Mouse (Mus musculus): ENCODE measurements at regions not wholly inside any gene's neighbourhood (a gene's known extent, or its start where the extent isn't known, plus 50 kb on each side); places are given as distances from the start of the nearest gene placed in this dataset.

GRCm38 (mm10) chr11:113091901-113092568 lies 310.0 kb downstream of the Sox9 start:
- no peak for DNase-seq (ENCODE audit: low spot score in 2 of 2)

- DNase-seq (ENCODE audit: low spot score in 2 of 2), result no peak
These were observed 311.9 kb downstream of the Sox9 start for GRCm38 (mm10) chr11:113093895-113094445.

- no peak for DNase-seq (ENCODE audit: low spot score in 2 of 2)
These were observed 313.6 kb downstream of the Sox9 start for GRCm38 (mm10) chr11:113095625-113096024.

GRCm38 (mm10) chr11:113096209-113096608 lies 314.2 kb downstream of the Sox9 start:
- no peak for DNase-seq (ENCODE audit: low spot score in 2 of 2)

GRCm38 (mm10) chr11:113098360-113098759 lies 316.3 kb downstream of the Sox9 start:
- no peak for DNase-seq (ENCODE audit: low spot score in 2 of 2)

- no peak for DNase-seq (ENCODE audit: low spot score in 2 of 2)
These were observed 318.8 kb downstream of the Sox9 start for GRCm38 (mm10) chr11:113100800-113101199.

GRCm38 (mm10) chr11:113101534-113101933 lies 319.5 kb downstream of the Sox9 start:
- no peak for DNase-seq (ENCODE audit: low spot score in 2 of 2)

GRCm38 (mm10) chr11:113103161-113103845 lies 321.3 kb downstream of the Sox9 start:
- no peak for DNase-seq (ENCODE audit: low spot score in 2 of 2)

GRCm38 (mm10) chr11:113105371-113105770 lies 323.3 kb downstream of the Sox9 start:
- DNase-seq (ENCODE audit: low spot score in 2 of 2), result no peak

GRCm38 (mm10) chr11:113107205-113107844 lies 325.3 kb downstream of the Sox9 start:
- no peak for DNase-seq (ENCODE audit: low spot score in 2 of 2)

GRCm38 (mm10) chr11:113107966-113108699 lies 326.1 kb downstream of the Sox9 start:
- no peak for DNase-seq (ENCODE audit: low spot score in 2 of 2)

GRCm38 (mm10) chr11:113109096-113109495 lies 327.1 kb downstream of the Sox9 start:
- no peak for DNase-seq (ENCODE audit: low spot score in 2 of 2)

- DNase-seq (ENCODE audit: low spot score in 2 of 2), result no peak
These were observed 331.3 kb downstream of the Sox9 start for GRCm38 (mm10) chr11:113113220-113113817.

GRCm38 (mm10) chr11:113117179-113117898 lies 335.3 kb downstream of the Sox9 start:
- DNase-seq (ENCODE audit: low spot score in 2 of 2), result no peak

- no peak for DNase-seq (ENCODE audit: low spot score in 2 of 2)
These were observed 338.5 kb downstream of the Sox9 start for GRCm38 (mm10) chr11:113120570-113120969.

GRCm38 (mm10) chr11:113121307-113121706 lies 339.3 kb downstream of the Sox9 start:
- no peak for DNase-seq (ENCODE audit: low spot score in 2 of 2)

- no peak for DNase-seq (ENCODE audit: low spot score in 2 of 2)
These were observed 340.1 kb downstream of the Sox9 start for GRCm38 (mm10) chr11:113122137-113122536.

- no peak for DNase-seq (ENCODE audit: low spot score in 2 of 2)
These were observed 340.9 kb downstream of the Sox9 start for GRCm38 (mm10) chr11:113122964-113123363.

- no peak for DNase-seq (ENCODE audit: low spot score in 2 of 2)
These were observed 343.8 kb downstream of the Sox9 start for GRCm38 (mm10) chr11:113125832-113126231.

GRCm38 (mm10) chr11:113129192-113129591 lies 347.2 kb downstream of the Sox9 start:
- no peak for DNase-seq (ENCODE audit: low spot score in 2 of 2)

- DNase-seq (ENCODE audit: low spot score in 2 of 2), result no peak
These were observed 348.0 kb downstream of the Sox9 start for GRCm38 (mm10) chr11:113129975-113130374.
